Mouse (Mus musculus): ENCODE results near the gene Erbb4.

- TF ChIP-seq CTCF (IDR thresholded peaks at IDR 0.05; ENCODE audit: low read depth, low read length) (no peak), POLR2A (IDR thresholded peaks at IDR 0.05; ENCODE audit: borderline replicate concordance, low read depth, low read length) (no peak)
Measured at GRCm38 (mm10) chr1:69157346-69157745, 49.5 kb upstream of the Erbb4 start.
